Mouse (Mus musculus) G1E (cell line): ENCODE data around the gene Brd3.

Source experiments
- CTCF ChIP-seq: IDR thresholded peaks from 2 replicates; pipeline ENCODE4 v1.5.1; 2012; ENCODE audit warnings: low read depth, low read length, inconsistent platforms, mixed read lengths
- GATA2 ChIP-seq: IDR thresholded peaks from 2 replicates; pipeline ENCODE4 v1.6.1; 2012; ENCODE audit warnings: low read depth, low read length, inconsistent platforms, borderline replicate concordance

DNA sequence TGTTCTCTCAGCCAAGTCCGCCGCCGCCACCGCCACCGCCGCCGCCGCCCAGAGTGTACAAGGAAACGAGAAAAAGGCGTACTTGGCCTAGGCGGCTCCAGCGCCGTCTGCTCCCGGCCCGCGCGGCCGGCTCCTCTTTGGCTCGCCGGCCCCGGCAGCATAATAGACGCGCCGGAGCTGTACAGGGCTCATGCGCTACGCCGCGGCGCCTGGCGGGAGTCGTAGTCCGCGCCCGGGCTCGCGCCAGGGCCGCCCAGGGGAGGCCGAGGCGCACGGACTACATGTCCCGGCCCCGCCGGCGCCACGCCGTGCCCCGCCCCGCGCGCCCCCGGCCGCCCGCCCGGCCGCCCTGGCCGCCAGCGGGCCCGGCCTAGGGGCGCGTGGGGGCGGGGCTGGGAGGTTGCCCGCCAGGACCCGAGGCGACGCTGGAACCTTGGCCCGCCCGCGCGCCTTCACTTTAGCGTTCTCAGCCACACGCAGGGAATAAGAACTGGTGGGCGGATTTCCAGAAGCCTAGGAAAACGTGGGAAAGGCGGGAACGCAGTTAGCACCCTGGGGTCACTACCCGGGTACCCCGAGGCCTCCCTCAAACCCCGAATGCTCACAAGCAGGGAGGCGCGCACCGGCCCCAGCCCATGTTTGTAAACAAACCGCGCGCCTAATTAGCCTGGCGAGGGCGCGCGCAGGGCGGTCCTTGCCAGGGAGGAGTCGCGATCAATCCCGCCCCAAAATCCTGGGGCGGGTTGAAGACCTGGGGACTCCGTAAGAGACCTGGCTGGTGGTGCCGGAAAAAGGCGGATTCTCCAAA lies 31.8 kb downstream of the Brd3 start:
- no peak for TF ChIP-seq CTCF
- TF ChIP-seq GATA2: no peak
